Mouse (Mus musculus) mesoderm, embryonic 11.5 days (tissue): ENCODE results near the gene Zdhhc13.

Experiments
- DNase-seq: peaks from one replicate; pipeline ENCODE4 v3.0.0-alpha.2; 2012; ENCODE audit warnings: low read depth, low spot score

The Zdhhc13 gene

GRCm38 (mm10) chr7:48788851-48789572 lies at the start of gene Zdhhc13:
Gene Zdhhc13, plus strand, starts transcription at chr7:48789003.
- DNase-seq, result peak; percentile 94

DNA sequence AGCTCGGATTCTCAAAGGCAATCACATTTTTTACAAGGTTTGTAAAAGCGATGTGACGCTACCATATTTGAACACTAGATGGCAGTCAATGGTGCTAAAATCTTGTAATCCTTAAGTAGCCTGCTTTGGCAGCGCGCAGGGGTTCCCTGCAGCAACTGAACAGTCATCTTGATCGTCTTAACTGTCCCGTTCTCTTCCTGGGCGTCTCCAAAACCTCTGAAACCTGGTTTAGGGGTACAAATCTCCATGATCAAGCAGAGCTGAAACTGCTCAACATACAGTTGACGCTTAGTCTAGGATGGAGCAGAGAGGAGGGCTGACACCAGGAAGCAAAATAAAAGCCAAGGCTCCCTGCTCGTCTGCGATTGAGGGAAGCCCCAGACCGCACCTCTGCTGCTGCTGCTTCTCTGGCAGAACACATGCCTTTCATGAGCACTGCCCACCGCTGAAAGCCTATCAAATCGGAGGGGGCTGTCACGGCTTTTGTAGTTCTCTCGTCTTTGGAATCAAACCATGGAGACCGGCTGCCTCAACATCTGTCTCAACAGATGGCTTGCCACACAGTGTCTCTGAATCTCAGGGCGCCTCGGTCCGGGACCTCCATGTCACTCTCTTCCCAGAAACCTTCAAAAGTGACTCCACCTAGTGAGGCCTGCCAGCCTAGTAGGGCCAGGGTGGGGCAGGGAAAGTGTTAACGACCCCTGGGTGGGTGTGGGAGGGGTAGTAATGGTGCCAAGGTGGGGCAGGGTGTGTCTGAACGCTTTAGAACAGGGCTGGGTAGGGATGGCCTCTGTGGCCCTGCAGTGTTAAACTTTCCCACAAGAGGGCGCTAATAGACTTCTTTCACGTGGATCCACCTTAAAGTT lies 39.3 kb upstream of the Zdhhc13 start:
- DNase-seq, result peak; percentile 95

- DNase-seq, result no peak
Observed at GRCm38 (mm10) chr7:48750164-48750809, 38.5 kb upstream of the Zdhhc13 start.

DNA sequence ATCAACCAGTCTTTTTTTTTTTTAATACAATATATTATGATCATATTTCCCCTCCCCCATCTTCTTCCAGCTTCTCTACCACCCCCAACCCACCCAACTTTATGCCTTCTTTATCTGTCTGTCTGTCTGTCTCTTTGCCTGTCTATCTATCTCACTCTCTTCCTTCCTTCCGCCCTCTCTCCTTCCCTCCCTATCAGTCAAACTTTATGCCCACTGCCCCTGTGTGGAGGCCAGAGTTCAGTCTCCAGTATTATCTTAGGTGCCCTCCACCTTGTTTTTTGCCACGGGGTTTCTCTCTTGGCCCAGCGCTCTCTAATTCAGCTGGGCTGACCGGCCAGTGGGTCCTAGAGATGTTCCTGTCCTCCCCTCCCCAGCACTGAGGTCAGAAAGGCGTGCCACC lies 37.6 kb upstream of the Zdhhc13 start:
- no peak for DNase-seq

- no peak for DNase-seq
Observed at GRCm38 (mm10) chr7:48754415-48754974, 34.3 kb upstream of the Zdhhc13 start.

DNA sequence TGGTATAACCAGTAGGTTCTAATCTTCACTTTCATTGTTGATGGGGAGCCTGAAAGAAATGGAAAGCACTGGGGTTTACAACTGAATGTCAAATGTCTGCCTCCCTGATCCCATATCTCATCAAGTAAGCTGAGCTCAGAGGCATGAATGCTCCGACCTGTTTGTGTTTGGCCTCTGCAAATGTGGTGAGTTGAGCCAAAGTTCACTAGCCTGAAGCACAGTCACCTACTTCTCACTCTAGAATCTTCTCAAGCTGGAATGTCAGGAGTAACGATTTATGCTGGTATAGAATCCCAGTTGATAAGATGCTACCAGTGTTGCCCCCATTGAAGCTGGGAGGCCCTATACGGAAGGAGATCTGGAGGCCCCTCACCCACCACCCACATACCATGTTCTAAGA lies 33.0 kb upstream of the Zdhhc13 start:
- DNase-seq, result no peak

DNA sequence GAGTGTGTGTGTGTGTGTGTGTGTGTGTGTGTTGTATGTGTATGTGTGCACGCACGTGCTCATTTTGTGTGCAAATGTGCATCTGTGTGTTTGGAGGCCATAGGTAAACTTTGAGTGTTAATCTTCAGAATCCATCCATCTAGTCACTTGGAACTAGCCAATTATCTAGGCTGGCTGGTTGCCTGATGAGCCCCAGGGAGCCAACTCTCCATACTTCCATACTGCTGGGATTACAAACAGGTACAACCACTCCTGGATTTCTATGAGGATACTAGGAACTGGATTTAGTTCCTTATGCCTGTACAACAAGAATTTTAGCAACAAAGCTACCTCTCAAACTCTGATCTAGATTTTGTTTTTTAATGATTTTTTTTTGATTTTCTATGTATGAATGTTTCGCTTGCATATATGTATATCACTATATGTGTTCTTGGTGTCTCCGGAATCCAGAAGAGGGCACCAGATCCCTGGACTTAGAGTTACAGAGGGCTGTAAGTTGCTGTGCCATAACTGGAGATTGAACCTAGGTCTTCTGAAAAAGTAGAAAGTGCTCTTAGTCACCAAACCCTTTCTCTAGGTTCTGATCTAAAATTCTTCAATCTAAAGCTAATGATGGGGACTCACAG lies 32.4 kb upstream of the Zdhhc13 start:
- no peak for DNase-seq

DNA sequence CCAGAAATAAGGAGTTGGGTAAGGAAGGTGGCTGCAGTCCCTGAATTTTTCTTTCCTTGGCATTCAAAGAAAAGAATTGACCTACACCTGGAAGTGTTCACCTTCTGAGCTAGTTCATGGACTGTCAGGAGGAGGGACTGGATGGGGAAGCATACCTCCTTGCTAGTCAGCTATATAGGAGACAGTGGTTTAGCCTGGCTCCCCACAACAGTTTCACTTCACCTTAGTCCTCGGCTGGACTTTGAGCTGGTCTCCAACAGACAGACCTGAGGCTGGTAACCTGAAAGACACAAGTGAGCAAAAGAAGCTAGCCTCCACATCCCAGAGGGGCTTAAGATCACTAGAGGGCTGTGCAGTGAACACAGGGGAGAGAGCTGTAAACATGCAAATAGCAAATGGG lies 30.7 kb upstream of the Zdhhc13 start:
- no peak for DNase-seq

DNA sequence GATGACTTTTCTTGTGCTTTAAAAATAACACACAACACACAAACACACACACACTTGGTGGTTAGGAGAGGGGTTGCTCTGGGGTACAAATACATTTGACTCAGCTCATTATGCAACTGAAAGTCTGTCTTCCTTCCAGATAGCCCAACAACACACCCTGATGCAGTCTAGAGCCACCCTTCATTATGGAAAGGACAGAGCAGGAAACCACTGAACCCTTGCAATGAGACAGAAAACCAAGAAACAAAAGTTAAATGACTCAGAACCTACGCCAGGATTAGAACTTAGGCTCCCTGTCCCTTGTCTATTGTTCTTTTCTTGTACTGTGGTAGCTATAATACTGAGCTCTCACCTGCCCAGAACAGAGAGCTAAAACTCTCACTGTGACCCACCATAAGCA lies 28.0 kb upstream of the Zdhhc13 start:
- DNase-seq, result no peak

DNA sequence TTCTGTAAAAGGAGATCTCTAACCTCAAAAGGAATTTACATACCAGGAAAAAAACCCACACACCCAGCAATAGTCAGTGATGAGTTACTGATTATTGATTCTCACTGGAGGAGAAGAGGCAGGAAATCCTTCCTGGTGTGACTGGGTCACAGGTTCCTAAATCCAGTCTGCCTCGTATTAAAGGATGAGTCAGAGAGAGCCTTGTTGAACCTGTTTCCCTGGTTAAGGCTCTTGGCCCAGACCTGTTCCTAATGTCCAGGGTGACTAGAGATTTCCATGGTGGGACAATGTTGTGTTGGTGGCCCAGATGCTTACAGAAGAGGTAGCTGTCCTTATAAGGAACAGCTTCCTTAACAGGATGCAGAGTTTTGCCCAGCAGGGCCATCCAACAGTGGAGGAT lies 26.5 kb upstream of the Zdhhc13 start:
- no peak for DNase-seq

DNA sequence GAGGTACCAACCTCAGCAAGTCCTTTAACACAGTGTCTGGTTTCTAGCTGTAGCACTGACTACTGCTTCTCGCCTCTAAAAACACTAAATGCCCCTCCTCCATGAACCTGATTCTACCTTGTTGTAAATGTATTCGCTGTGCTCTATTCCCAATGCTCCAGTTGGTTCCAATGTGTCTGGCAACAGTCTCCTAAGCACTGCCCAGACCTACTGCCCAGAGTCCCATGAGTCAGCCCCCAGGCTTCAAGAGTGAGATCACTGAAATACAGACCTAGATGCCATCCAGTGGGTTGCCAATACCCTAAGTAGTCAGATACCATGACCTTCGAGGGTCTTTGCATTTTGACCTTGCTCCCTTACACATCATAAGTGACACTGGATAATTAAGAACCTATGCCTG lies 26.1 kb upstream of the Zdhhc13 start:
- no peak for DNase-seq

- DNase-seq, result no peak
Observed at GRCm38 (mm10) chr7:48765959-48766358, 22.8 kb upstream of the Zdhhc13 start.

- DNase-seq, result no peak
Observed at GRCm38 (mm10) chr7:48769721-48770120, 19.1 kb upstream of the Zdhhc13 start.

GRCm38 (mm10) chr7:48772060-48772734 lies 16.6 kb upstream of the Zdhhc13 start:
- DNase-seq, result no peak

GRCm38 (mm10) chr7:48773333-48773732 lies 15.5 kb upstream of the Zdhhc13 start:
- no peak for DNase-seq

GRCm38 (mm10) chr7:48774633-48775032 lies 14.2 kb upstream of the Zdhhc13 start:
- DNase-seq, result no peak

DNA sequence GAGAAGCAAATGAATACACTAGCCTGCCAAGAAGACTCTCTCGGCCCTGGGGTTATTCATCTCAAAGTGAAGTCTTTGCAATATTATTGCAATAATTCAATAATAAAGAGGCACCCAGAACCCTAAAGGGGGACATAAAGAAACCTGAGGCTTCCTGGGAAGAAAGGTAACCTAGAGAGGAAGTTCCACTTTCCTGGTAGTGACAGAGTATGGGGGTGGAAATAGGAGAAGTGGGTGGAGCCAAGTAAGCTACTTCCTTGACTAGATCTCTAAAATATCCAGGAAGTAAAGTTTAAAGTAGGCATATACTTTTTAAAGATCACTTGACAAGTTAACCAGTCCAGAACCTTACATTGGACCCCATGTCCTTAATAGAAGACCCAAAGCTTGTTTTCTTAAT lies 13.4 kb upstream of the Zdhhc13 start:
- DNase-seq, result no peak

DNA sequence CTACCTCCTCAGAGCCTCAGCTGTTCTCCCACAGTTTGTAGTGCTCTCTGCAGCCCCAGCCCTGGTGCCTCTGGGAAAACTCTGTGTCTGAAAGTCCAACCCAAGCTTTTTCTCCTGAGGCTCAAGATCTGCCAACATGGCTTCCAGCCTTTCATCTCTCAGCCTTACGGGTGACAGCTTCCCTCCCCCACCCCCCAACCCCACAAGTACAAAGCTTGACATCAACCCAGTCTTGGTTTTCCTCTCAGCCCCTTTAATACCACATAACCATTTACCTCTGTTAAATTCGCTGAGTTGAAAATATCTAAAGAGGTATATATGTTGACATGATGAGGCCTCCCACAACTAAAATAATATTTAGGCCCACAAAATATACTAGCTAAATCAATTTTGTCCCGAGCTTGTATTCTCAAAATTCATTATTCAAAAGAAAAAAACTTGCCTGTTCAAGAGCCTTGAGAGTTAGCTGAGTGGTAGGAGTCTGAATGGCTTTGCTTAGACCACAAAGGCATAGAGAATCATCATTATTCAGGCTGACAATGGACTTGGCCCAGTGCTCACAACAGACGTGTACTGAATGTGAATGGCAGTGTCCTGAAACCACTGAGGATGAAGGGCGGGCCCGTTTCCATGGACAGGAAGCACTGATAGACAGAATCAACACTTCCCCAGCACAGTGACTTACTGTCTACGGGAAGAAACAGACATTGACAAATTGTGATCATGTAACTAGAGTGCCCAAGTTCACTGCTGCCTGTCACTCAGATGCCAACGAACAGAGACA lies 10.9 kb upstream of the Zdhhc13 start:
- peak; percentile 37 for DNase-seq

GRCm38 (mm10) chr7:48779110-48779509 lies 9.7 kb upstream of the Zdhhc13 start:
- DNase-seq, result no peak

GRCm38 (mm10) chr7:48782432-48782831 lies 6.4 kb upstream of the Zdhhc13 start:
- no peak for DNase-seq
